Mouse (Mus musculus): ENCODE results near the gene Tuba4a. TPM values are rescaled to one million over a fixed set of nuclear protein-coding genes. Genes with fewer than 3 reads are reported as not detected.

Gene Tuba4a
- polyA plus RNA-seq, 1 experiment from 2014 or later, result 50.8 TPM

DNA sequence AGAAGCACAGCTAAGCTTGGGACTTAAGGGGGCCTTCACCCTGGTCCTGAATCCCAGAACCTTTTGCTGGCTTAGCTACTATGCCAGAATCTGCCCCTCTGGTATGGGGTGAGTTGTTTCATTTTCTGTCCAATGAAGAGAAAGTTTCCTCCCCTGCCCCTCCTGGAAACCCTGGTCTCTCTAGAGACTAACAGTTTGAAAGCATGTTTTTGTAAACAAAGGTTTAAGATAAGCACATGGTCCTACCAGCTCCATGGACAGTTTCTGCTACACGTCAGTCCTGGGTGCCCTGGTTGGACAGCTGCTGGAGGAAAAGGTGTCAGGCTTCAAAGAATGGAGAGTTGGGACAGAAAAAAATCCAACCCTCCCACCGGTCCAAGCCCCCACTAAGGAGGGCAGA lies 29.1 kb downstream of the Tuba4a start:
- 0 out of 2 replicates have a peak overlapping the region, but pooled peaks have one; percentile 93 for H3K27ac ChIP-seq
- 43% methylated on average over 2 of the region's 2 CpGs for WGBS
- no peak for DNase-seq (ENCODE audit: low spot score)
- no peaks in the 10 kb centered on the region for H3K27me3 ChIP-seq (ENCODE audit: insufficient read depth, poor library complexity, severe bottlenecking)
- no peaks in the 10 kb centered on the region for H3K9me3 ChIP-seq
- peak overlapping the region; percentile 82; the same call in 1 of the 2 replicates for H3K4me3 ChIP-seq
- H3K36me3 ChIP-seq, result peaks cover 49% of the 10 kb centered on the region
- peaks cover 22% of the 10 kb centered on the region for H3K4me1 ChIP-seq

DNA sequence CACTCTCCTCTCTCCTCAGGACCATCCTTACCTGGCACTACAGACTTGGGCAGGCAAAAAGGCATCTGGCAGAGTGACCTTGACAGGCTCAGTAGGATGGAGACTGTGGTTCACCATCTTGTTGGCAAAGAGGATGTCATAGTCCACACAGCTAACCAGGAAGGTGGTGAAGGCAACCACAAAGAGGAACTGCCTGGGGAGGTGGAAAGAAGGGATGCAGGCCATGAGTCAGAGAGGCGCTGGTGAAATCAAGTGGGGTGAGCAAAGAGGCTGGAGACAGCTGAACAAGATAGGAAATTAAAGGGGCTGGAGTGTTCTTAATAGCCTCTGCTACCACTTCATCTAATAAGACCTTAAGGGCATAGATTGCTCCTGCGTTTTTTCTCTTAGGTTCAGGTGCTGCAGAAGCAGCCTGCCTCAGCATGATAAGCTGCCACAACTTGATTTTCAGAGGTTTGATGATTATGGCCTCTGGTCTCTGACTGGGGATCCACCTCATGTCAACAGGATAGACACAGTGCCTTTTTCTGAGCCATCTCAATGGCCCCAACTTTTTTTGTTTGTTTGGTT lies 31.7 kb downstream of the Tuba4a start:
- no peak overlapping the region for H3K27ac ChIP-seq
- H3K27me3 ChIP-seq (ENCODE audit: insufficient read depth, poor library complexity, severe bottlenecking), result no peaks in the 10 kb centered on the region
- H3K4me3 ChIP-seq, result no peak overlapping the region
- 77% methylated on average over 2 of the region's 2 CpGs for WGBS
- H3K4me1 ChIP-seq, result peaks cover 16% of the 10 kb centered on the region
- peaks cover 62% of the 10 kb centered on the region for H3K36me3 ChIP-seq
- no peak for DNase-seq (ENCODE audit: low spot score)
- H3K9me3 ChIP-seq, result no peaks in the 10 kb centered on the region

DNA sequence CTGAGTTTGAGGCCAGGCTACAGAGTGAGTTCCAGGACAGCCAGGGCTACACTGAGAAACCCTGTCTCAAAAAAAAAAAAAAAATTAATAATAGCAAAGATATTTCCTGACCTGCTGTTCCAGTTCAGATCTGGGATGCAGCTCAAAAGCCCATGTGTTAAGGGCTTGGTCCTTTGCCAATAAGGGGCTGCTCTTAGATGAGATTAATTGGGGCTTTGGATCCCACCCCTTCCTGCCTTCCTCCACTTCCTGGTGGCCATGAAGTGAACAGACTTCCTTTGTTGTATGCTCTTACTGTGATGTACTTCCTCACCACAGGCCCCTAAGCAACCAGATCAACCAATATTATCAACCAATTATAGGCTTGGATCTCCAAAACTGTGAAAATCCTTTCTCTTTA lies 32.5 kb downstream of the Tuba4a start:
- H3K4me1 ChIP-seq, result peaks cover 14% of the 10 kb centered on the region
- H3K36me3 ChIP-seq, result peaks cover 71% of the 10 kb centered on the region
- H3K27ac ChIP-seq, result no peak overlapping the region
- H3K4me3 ChIP-seq, result no peak overlapping the region
- no peaks in the 10 kb centered on the region for H3K9me3 ChIP-seq
- H3K27me3 ChIP-seq (ENCODE audit: insufficient read depth, poor library complexity, severe bottlenecking), result no peaks in the 10 kb centered on the region
- DNase-seq (ENCODE audit: low spot score), result no peak

DNA sequence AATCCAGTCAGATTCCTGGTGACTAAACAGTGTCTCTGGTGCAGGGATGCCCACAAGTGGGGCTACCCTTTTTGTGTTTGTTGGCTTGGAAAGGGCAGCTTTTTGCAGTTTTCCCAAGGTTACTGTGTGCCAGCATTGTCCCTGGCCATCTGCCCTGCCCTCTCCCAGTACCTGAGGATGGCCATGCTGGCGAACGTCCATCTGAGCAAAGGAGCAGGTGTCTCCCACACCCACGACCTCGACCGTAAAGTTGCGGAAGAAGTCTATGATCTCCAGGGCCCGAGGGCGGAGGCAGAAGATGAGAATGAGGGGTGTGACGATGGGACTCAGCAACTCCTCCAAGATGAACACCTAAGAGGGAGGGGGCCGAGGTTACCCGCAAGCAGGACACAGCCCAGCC lies 34.2 kb downstream of the Tuba4a start:
- H3K4me1 ChIP-seq, result peaks cover 10% of the 10 kb centered on the region
- no peaks in the 10 kb centered on the region for H3K9me3 ChIP-seq
- no peak overlapping the region for H3K27ac ChIP-seq
- H3K27me3 ChIP-seq (ENCODE audit: insufficient read depth, poor library complexity, severe bottlenecking), result no peaks in the 10 kb centered on the region
- no peak overlapping the region for H3K4me3 ChIP-seq
- no peak for DNase-seq (ENCODE audit: low spot score)
- peaks cover 80% of the 10 kb centered on the region for H3K36me3 ChIP-seq
- 89% methylated on average over 11 of the region's 11 CpGs for WGBS

DNA sequence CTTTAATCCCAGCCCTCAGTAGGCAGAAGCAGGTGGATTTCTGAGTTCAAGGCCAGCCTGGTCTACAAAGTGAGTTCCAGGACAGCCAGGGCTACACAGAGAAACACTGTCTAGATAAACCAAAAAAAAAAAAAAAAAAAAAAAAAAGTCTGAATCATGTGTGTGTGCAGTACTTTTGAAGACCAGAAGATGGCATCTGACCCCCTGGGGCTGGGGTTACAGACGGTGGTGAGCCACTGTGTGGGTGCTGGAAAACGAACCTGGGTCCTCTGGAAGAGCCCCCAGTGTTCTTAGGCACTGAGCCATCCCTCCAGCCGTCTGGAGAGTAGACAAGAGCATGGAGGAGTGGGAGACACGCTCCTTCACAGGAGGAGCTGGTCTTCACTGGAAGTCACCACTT lies 37.5 kb downstream of the Tuba4a start:
- Histone ChIP-seq H3K27me3 (ENCODE audit: insufficient read depth, poor library complexity, severe bottlenecking) (no peaks in the 10 kb centered on the region), H3K27ac (no peak overlapping the region), H3K36me3 (peaks cover 68% of the 10 kb centered on the region), H3K9me3 (no peaks in the 10 kb centered on the region), H3K4me1 (peaks cover 14% of the 10 kb centered on the region), H3K4me3 (no peak overlapping the region)
- 72% methylated on average over 4 of the region's 4 CpGs for WGBS
- no peak for DNase-seq (ENCODE audit: low spot score)

DNA sequence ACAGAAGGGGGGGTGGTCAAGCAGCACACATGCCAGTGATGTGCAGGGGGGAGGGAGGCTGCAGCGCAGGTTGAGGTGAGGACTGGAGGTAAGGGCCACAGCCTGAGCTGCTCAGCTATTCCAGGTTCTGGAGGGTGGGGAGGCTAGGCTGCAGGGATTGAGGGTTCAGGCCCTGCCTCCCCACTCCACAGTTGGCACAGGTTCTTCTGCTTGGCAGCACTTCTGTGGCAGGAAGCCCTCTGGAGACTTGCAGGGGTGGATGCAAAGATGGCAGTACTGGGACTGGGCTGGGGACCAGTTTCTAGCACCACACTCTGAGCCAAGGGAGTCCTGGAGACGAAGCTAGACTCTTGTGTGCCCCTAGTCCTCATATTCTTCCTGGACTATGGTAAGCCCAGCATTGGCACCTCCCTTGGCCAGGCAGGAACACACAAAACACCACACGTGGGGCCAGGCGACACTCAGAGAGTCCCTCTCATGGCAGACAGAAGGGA lies 38.2 kb downstream of the Tuba4a start:
- DNase-seq (ENCODE audit: low spot score), result no peak
- peaks cover 68% of the 10 kb centered on the region for H3K36me3 ChIP-seq
- peaks cover 14% of the 10 kb centered on the region for H3K4me1 ChIP-seq
- H3K9me3 ChIP-seq, result no peaks in the 10 kb centered on the region
- 81% methylated on average over 4 of the region's 4 CpGs for WGBS
- H3K4me3 ChIP-seq, result no peak overlapping the region
- H3K27ac ChIP-seq, result no peak overlapping the region
- no peaks in the 10 kb centered on the region for H3K27me3 ChIP-seq (ENCODE audit: insufficient read depth, poor library complexity, severe bottlenecking)

DNA sequence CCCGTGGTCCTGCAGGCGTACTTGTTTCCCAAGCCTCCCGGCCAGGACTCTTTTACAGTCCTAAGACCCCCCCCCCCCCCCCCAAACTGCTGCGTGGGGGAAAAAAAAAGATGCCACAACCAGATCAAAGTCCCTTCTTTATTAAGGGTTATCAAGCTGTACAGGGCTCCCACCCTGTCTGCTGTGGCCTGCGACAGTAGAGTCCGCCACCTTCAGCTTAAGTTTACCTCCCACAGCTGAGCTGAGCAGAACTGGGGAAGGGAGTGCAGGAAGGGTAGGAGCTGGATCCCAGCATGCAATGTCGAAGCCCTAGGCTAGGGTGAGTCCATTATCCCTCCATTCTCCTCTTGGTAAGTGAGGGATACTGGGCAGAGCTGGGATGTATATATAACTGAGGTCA lies 38.9 kb downstream of the Tuba4a start:
- WGBS, result 34% methylated on average over 7 of the region's 7 CpGs
- no peaks in the 10 kb centered on the region for H3K27me3 ChIP-seq (ENCODE audit: insufficient read depth, poor library complexity, severe bottlenecking)
- no peaks in the 10 kb centered on the region for H3K9me3 ChIP-seq
- peaks cover 68% of the 10 kb centered on the region for H3K36me3 ChIP-seq
- no peak for DNase-seq (ENCODE audit: low spot score)
- H3K4me3 ChIP-seq, result peak overlapping the region; percentile 80
- H3K4me1 ChIP-seq, result peaks cover 14% of the 10 kb centered on the region
- H3K27ac ChIP-seq, result peak overlapping the region; percentile 77

DNA sequence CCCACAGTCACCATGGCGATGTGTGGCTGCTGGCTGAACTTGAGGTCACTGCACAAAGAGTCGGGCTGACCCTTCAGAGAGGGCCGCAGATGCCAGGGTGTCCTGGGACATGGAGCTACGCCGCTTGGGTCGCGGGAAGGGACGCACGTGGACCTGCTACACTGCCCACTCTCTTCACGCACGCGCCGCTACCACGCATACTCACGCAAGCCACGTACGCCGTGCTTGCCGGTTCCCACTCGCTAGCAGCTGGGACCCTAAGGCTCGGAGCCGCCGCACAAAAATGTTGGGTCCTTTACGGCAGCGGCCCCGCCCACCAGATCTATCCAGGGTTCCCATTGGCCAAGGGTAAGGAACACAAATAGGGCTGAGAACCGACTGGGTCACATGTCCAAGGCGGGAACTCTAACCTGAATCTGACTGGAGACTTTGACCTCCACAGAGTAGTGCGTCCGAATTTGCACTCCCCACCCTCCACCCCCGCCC lies 39.5 kb downstream of the Tuba4a start, which contains the start of gene Abcb6:
TSS of gene Abcb6 (minus strand) at position 288 of the 486 bp plus-strand sequence.
- H3K4me3 ChIP-seq, result peak within 1 kb of the TSS; percentile 80
- peaks cover 14% of the 10 kb centered on the region for H3K4me1 ChIP-seq
- DNase-seq (ENCODE audit: low spot score), result peak; percentile 98
- H3K27ac ChIP-seq, result peak within 1 kb of the TSS; percentile 77
- no peaks in the 10 kb centered on the region for H3K27me3 ChIP-seq (ENCODE audit: insufficient read depth, poor library complexity, severe bottlenecking)
- no peaks in the 10 kb centered on the region for H3K9me3 ChIP-seq
- peaks cover 68% of the 10 kb centered on the region for H3K36me3 ChIP-seq
- under 1% methylated on average over 31 of the region's 31 CpGs for WGBS

DNA sequence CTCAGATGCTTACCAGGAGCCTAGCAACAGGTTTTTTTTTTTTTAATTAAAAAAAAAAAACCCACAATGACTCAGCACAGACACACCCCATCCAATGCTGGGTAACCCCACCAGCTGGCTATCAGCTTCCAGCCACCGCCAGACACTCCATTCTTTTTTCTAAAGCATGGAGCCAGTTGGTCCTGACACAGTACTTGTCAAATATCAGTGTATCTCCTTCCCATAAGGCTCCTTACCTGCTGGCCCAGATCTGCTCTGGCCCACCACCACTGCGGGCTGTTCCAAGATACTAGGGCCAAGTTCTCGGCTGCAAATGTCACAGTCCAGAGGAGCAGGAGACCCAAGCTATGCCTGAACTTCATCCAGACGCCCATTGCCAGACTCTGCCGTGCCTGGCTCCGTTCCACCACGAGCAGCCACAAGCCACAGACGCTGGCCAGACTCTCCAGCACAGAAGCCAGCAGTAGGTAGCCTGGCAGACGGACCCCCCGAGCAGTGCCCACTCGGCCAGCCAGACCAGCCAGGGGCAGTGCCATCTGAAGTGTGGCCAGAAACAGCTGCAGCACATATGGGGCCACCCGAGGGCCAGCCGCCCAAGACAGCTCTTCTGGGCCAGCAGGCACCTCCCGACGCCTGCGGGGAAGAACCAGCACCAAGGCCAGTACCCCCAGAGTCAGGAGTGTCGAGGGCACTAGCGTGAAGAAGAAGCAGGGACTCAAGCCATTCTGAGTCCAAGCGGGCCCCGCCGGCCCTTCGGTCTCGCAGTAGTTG lies 40.1 kb downstream of the Tuba4a start:
- H3K4me3 ChIP-seq, result peak overlapping the region; percentile 80
- peaks cover 14% of the 10 kb centered on the region for H3K4me1 ChIP-seq
- H3K27ac ChIP-seq, result peak overlapping the region; percentile 77
- DNase-seq (ENCODE audit: low spot score), result peak; percentile 81
- peaks cover 66% of the 10 kb centered on the region for H3K36me3 ChIP-seq
- no peaks in the 10 kb centered on the region for H3K9me3 ChIP-seq
- WGBS, result 8% methylated on average over 23 of the region's 23 CpGs
- no peaks in the 10 kb centered on the region for H3K27me3 ChIP-seq (ENCODE audit: insufficient read depth, poor library complexity, severe bottlenecking)

DNA sequence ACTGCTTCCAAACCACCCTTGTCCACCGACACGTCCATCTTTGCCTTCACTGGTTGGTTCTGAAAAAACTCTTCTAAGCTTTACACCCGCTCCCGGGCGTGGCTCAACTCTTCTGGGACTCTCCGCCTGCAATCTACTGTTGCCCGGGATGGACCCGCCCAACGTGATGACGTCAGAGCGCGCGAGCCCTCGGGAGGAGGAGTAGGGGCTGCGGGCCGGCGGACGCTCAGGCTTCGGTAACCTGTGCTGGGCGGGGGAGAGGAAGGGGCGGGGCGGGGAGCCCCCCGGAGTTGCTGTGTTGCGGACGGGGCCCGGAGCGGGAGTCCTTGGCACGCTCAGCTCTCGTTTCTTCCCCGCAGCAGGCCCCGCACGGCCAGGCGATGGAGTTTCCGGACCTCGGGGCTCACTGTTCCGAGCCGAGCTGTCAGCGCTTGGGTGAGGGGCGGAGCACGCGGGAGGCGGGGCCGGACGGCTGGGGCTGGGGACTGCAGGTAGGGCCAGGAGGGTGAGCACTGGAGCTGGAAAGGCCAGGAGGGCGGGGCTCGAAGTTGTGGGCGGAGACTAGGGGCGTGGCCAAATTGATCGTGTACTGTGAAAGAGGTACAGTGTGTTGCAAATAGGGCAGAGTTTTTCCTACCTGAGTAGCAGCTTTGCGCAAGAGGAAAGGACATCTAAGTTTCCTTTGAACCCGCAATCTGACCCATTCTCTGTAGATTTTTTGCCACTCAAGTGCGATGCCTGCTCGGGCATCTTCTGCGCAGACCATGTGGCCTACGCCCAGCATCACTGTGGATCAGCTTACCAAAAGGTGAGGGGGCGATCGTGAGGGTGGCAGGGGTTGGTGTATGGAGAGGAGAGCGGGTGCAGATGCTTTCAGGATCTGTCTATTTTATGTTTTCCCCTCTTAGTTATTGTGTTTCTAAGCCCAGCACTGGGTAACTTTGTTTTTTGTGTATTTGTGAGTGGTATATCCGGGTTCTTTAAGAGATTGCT lies 50.9 kb downstream of the Tuba4a start, which contains the start of gene Zfand2b:
TSS of gene Zfand2b (plus strand) at position 175 of the 993 bp plus-strand sequence.
- H3K4me1 ChIP-seq, result peaks cover 16% of the 10 kb centered on the region
- peak within 1 kb of the TSS; percentile 89 for H3K4me3 ChIP-seq
- DNase-seq (ENCODE audit: low spot score), result peak; percentile 99
- peak within 1 kb of the TSS; percentile 94 for H3K27ac ChIP-seq
- 1% methylated on average over 56 of the region's 59 CpGs for WGBS
- H3K36me3 ChIP-seq, result peaks cover 40% of the 10 kb centered on the region
- H3K27me3 ChIP-seq (ENCODE audit: insufficient read depth, poor library complexity, severe bottlenecking), result no peaks in the 10 kb centered on the region
- no peaks in the 10 kb centered on the region for H3K9me3 ChIP-seq

DNA sequence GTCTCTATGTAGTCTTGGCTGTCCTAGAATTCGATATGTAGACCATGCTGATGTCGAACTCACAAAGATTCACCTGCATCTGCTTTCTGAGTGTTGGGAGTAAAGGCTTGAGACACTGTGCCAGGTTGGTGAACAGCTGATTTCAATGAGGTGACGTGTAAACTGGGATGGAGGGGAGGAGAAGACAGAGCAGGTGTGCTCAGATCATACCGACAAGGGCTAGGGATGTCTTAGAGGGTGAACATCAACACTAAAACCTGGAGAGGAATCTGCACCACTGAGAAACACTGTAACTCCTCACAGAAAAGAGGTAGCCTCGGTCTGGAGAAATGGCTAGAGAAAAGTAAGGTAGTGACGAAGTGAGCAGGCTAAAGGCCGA lies 51.6 kb downstream of the Tuba4a start:
- peak overlapping the region; percentile 94 for H3K27ac ChIP-seq
- H3K27me3 ChIP-seq (ENCODE audit: insufficient read depth, poor library complexity, severe bottlenecking), result no peaks in the 10 kb centered on the region
- peak overlapping the region; percentile 89 for H3K4me3 ChIP-seq
- no peaks in the 10 kb centered on the region for H3K9me3 ChIP-seq
- DNase-seq (ENCODE audit: low spot score), result no peak
- 8% methylated on average over 7 of the region's 7 CpGs for WGBS
- peaks cover 33% of the 10 kb centered on the region for H3K36me3 ChIP-seq
- H3K4me1 ChIP-seq, result peaks cover 16% of the 10 kb centered on the region

Measured in heart, embryonic 10.5 days (tissue).